Mouse (Mus musculus): ENCODE measurements around the gene Plk3.

Gene Plk3

GRCm38 (mm10) chr4:117120445-117121414 lies 13.0 kb downstream of the Plk3 start:
- in situ Hi-C loops (cut with MboI, MseI), result no loop called here

- in situ Hi-C loops (cut with MboI, MseI), result no loop called here
Measured at GRCm38 (mm10) chr4:117120052-117120444, 13.7 kb downstream of the Plk3 start.

DNA sequence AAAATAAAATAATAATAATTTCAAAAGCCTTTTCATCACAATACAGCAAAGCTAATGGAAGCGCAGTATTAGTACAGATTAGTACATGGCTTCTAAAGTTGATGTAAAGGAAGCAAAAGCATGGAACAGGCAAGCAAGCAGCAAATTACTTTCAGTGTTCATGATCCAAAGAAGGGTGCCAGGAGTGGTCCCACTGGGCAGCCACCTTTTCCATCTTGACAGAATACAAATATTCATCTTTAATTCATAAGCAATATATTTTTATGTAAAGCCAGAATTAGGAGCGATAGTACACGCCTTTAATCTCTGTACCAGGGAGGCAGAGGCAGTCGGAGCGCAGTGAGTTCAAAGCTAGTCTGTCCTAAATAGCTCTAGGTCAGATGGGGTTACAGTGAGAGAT lies 14.1 kb downstream of the Plk3 start:
- in situ Hi-C loops (cut with MboI, MseI), result no loop called here

GRCm38 (mm10) chr4:117117931-117118330 lies 15.8 kb downstream of the Plk3 start:
- in situ Hi-C loops (cut with MboI, MseI), result no loop called here

GRCm38 (mm10) chr4:117115592-117115991 lies 18.2 kb downstream of the Plk3 start:
- in situ Hi-C loops (cut with MboI, MseI), result no loop called here

DNA sequence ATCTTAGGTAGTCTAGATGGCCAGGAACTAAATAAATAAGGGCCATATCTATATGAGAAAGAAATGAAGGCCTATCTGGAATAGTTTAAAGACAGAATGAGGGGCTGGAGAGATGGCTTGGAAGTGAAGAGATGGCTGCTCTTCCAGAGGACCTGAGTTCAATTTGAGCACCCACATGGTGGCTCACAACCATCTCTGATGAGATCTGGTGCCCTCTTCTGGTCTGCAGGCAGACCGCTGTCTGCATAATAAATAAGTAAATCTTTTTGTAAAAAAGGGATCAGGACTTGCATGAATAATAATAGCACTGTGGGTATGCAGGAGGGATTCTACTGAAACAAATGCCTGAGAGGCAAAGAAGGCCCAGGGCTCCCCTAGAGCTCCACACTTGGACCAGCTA lies 20.5 kb downstream of the Plk3 start:
- in situ Hi-C loops (cut with MboI, MseI), result no loop called here

- in situ Hi-C loops (cut with MboI, MseI), result no loop called here
Measured at GRCm38 (mm10) chr4:117110985-117111384, 22.8 kb downstream of the Plk3 start.

DNA sequence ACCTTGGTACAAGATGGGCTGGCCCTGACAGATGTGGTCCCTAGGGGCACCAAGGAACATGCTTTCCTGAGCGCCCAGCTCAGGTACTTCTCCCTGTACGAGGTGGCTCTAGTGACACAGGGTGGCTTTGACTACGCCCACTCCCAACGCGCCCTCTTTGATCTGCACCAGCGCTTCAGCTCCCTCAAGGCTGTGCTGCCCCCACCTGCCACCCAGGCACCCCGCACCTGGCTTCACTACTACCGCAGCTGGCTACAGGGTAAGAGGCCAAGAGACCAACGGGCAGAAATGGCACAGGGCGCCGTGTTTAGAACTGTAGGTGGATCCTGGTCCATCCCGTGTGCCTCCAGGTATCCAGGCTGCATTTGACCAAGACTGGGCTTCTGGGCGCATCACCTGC lies 23.5 kb downstream of the Plk3 start:
- in situ Hi-C loops (cut with MboI, MseI), result no loop called here

DNA sequence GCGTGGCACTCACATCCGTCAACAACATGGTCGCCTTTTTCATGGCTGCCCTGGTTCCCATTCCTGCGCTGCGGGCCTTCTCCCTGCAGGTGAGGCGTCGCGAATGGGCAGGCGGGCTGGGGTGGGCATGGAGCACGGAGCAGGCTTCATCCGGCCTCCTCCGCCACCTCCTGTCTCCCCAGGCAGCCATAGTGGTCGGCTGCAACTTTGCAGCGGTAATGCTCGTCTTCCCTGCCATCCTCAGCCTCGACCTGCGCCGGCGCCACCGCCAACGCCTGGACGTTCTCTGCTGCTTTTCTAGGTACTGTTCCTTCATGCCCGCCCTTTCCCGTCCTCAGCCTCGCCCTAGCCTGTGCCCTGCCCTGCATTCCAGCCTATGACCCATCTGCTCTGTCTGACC lies 24.4 kb downstream of the Plk3 start:
- in situ Hi-C loops (cut with MboI, MseI), result no loop called here

- in situ Hi-C loops (cut with MboI, MseI), result no loop called here
Measured at GRCm38 (mm10) chr4:117108524-117108849, 25.3 kb downstream of the Plk3 start.

GRCm38 (mm10) chr4:117107813-117108523 lies 25.8 kb downstream of the Plk3 start:
- in situ Hi-C loops (cut with MboI, MseI), result no loop called here

DNA sequence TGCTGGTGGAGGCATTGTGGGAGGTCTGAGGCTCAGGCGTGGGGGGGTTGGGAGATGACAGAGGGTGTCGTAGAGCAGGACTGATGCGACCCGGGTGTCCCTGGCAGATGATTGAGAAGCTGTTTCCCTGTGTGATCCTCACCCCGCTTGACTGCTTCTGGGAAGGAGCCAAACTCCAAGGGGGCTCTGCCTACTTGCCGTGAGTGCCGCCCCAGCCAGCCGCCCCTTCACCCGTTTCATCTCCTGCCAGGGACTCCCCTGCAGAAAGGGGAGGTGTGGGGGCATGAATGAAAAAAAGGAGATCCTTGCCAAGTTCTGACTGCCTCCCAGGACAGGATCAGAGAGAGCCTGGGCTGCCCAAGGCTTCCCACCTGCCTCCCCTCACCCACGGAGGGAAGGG lies 28.6 kb downstream of the Plk3 start:
- in situ Hi-C loops (cut with MboI, MseI), result no loop called here

GRCm38 (mm10) chr4:117104672-117105071 lies 29.1 kb downstream of the Plk3 start:
- in situ Hi-C loops (cut with MboI, MseI), result no loop called here

- in situ Hi-C loops (cut with MboI, MseI), result no loop called here
Measured at GRCm38 (mm10) chr4:117101218-117101617, 32.5 kb downstream of the Plk3 start.

GRCm38 (mm10) chr4:117100036-117100435 lies 33.7 kb downstream of the Plk3 start:
- in situ Hi-C loops (cut with MboI, MseI), result no loop called here

DNA sequence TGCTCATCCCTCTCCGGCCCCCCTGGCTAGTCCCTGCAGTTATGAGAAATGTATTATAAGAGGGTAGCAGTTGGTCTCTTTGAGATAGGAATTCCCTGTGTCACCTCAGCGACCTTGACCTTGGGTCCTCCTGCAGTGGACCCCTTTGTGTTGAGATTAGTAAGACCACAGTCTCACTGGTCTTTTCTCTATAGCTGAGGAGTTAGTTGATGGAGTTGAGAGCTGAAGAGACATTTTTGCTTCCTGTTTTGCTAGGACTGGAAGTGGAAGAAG lies 35.1 kb downstream of the Plk3 start:
- in situ Hi-C loops (cut with MboI, MseI), result loop anchor here (5.0 kb wide), 1 partner anchor 101 kb away; the partner anchor contains the start of gene Hectd3

- in situ Hi-C loops (cut with MboI, MseI), result loop anchor here (5.0 kb wide), 1 partner anchor 101 kb away; the partner anchor contains the start of gene Hectd3
Measured at GRCm38 (mm10) chr4:117097969-117098763, 35.6 kb downstream of the Plk3 start.

DNA sequence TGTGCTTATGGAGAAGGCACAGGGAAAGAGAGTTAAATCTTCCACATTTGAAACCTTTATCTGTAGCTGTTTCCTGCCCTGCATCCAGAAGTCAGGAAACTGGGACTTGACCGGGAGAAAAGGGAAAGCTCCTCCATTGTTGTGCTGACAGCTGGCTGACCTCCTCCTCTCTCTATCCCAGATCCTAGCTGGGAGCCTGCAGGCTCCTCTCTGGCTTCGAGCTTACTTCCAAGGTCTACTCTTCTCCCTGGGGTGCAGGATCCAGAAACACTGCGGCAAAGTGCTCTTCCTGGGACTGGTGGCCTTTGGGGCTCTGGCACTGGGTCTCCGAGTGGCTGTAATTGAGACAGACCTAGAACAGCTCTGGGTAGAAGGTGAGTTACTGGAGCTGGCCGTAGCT lies 37.1 kb downstream of the Plk3 start:
- in situ Hi-C loops (cut with MboI, MseI), result loop anchor here (5.0 kb wide), 1 partner anchor 99 kb away; the partner anchor contains the start of gene Hectd3

GRCm38 (mm10) chr4:117095551-117096452 lies 38.0 kb downstream of the Plk3 start, which contains the start of gene Ptch2:
Gene Ptch2 (plus strand): TSS chr4:117096075.
- in situ Hi-C loops (cut with MboI, MseI), result loop anchor here (5.0 kb wide), 1 partner anchor 99 kb away; the partner anchor contains the start of gene Hectd3

DNA sequence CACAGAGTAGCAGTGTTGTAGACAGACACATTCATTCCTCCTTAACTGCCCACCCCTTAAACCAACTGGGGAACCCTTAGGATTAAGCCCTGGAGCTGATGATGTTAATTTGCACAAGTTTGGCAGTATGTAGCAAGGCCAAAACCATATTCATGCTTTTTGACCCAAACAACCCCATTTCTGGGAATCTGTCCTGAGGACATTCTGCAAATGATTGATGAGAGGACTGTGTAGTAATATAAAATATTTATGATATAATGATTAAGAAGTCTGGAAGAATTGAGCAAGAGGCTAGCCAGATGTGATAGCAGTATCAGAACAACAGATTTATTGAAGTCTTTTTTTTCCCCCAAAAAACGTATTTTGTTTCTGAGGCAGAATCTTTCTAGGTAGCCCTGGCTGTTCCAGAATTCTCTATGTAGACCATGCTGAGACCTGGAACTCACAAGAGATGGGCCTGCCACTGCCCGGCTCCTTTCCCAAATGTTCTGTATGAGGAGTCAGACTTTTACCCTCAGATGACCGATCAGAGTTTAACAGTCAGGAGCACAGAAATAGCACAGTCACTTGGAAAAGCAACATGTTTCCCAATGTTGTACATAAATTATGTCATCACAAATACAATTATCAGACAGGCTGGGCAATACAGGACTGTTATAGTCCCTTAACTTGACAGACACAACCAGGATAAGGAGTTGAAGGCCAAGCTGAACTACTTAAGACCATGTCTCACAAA lies 39.0 kb downstream of the Plk3 start:
- in situ Hi-C loops (cut with MboI, MseI), result loop anchor here (5.0 kb wide), 1 partner anchor 97 kb away; the partner anchor contains the start of gene Hectd3
